Mouse (Mus musculus): Measurements from ENCODE around the gene Dusp9. TPM values are rescaled to one million over a fixed set of nuclear protein-coding genes. Genes with fewer than 3 reads are reported as not detected.

Gene Dusp9
- polyA plus RNA-seq, 1 experiment from 2014 or later: 1.1 TPM

DNA sequence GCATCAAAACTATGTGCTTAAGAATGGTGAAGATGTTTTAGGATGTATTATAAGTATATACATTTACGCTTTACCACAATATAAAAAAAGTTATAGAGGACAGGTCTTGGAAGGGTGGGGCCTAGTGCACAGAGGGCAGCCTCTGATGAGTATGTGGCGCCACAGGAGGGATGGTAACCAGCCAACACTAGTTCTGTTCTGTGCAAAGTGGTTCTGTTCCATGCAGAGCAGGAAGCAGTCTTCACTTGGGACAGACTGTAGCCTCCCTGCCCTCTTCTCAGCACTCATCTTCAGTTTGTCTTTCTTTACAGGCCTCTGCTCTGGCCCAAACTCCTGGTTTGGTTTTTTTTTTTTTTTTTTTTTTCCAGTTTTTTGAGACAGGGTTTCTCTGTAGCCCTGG lies 44.9 kb downstream of the Dusp9 start:
- 88% methylated on average over 2 of the region's 2 CpGs for WGBS (ENCODE audit: missing documents)
- Histone ChIP-seq H3K36me3 (ENCODE audit: inconsistent target) (no peaks in the 10 kb centered on the region; the same call in 1 of the 2 replicates), H3K79me2 (ENCODE audit: inconsistent target) (no peaks in the 10 kb centered on the region), H3K4me3 (ENCODE audit: inconsistent target) (no peak overlapping the region), H3K27ac (no peak overlapping the region)

DNA sequence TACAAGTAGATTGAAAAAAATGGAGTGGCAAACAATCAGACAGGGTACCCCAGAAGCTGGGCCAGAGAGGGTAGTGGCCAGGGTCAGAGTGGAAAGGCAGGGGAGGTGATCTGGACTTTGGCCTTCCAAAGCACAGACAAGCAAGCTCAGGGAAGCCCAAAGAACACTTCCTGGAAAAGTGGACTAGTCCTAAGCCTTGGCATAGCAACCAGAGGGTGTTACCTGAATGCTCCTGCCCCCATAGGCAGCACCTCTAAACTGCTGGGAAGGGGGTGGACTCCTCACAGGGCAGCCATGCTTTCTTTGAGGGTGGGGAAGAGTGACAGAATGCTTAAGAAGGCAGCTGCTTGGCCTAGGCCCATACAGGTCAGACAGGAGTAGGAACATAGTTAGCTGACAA lies 45.8 kb downstream of the Dusp9 start:
- H3K79me2 ChIP-seq (ENCODE audit: inconsistent target): no peaks in the 10 kb centered on the region
- no peak overlapping the region for H3K4me3 ChIP-seq (ENCODE audit: inconsistent target)
- H3K36me3 ChIP-seq (ENCODE audit: inconsistent target): no peaks in the 10 kb centered on the region; the same call in 1 of the 2 replicates
- H3K27ac ChIP-seq: no peak overlapping the region

DNA sequence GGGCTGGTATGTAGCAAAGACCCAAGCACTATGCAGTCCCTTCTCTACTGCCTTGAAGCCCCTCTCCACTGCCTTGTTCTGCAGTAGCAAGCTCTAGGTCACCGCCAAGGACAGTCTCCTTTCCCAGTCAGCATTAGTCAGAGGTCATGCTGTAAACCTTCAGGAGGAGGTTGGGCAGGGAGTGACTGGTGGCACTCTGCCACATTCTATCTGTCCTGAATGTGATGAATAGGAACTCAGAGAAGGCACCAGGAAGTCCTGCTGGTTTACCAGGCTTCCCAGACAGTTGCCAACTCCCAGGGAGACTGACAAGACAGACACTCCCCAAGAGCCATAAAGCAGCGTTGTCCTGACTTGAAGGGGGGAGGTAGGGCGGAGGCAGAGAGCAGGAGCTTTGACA lies 46.4 kb downstream of the Dusp9 start:
- WGBS (ENCODE audit: missing documents): 87% methylated on average over 3 of the region's 3 CpGs
- Histone ChIP-seq H3K79me2 (ENCODE audit: inconsistent target) (no peaks in the 10 kb centered on the region), H3K36me3 (ENCODE audit: inconsistent target) (no peaks in the 10 kb centered on the region; the same call in 1 of the 2 replicates), H3K27ac (no peak overlapping the region), H3K4me3 (ENCODE audit: inconsistent target) (no peak overlapping the region)

DNA sequence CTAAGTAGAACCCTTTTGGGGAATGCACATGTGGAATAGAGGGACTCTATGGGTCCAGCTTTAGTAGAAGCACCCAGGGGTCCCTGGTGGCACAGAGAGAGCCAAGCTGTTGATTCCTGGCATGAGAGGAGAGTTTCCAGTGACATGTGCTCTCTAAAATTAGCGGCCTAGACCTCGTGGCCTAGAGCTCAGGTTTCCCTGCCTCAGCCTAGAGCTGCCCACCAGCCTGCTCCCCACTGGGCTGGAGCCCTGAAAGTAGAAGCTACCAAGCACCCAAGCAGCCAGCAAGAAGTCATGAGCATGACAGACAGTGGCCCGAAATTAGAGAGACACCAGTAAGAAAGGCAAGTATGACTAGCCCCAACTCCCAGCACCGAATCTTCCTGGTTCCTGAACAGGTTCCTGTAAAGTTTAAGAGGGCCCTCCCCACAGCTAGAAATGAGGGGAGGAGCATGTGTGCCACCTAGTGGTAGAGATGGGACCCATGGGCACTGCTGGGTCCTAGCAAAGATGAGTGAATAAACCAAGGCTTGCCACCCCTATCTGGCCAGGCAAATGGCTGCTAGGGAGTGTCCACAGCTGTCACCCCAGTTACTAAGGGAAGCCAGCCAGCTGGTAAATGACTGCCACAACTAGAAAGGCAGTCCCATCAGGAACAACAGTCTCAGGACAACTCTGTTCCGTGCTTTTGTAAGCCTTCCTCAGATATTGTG lies 51.9 kb downstream of the Dusp9 start:
- Histone ChIP-seq H3K79me2 (ENCODE audit: inconsistent target) (no peaks in the 10 kb centered on the region), H3K36me3 (ENCODE audit: inconsistent target) (no peaks in the 10 kb centered on the region; the same call in 1 of the 2 replicates), H3K27ac (no peak overlapping the region), H3K4me3 (ENCODE audit: inconsistent target) (no peak overlapping the region)
- WGBS (ENCODE audit: missing documents): 60% methylated on average over 5 of the region's 5 CpGs

Other genes starting within 250 kb of the Dusp9 start
- not detected in 3 replicates for gene Gm18336, start 240.7 kb upstream of the Dusp9 start, polyA plus RNA-seq (2018)
- not detected in 3 replicates for gene Zfp92, start 228.3 kb upstream of the Dusp9 start, polyA plus RNA-seq (2018)
- gene Trex2, start 204.1 kb upstream of the Dusp9 start, polyA plus RNA-seq (2018): not detected in 3 replicates
- 7.9 to 15.4 TPM (median 9.0 TPM) in 3 replicates for gene Haus7, start 180.4 kb upstream of the Dusp9 start, polyA plus RNA-seq (2018)
- gene Bgn, start 155.8 kb upstream of the Dusp9 start, polyA plus RNA-seq (2018): 0.19 to 1.3 TPM (median 0.98 TPM) in 3 replicates
- gene Atp2b3, start 136.3 kb upstream of the Dusp9 start, polyA plus RNA-seq (2018): 0.04 TPM in 1 of 3 replicates, not detected in the others
- gene Pnck, start 20.7 kb downstream of the Dusp9 start, polyA plus RNA-seq (2018): 0.13 TPM in 1 of 3 replicates, not detected in the others
- gene Slc6a8, start 33.7 kb downstream of the Dusp9 start, polyA plus RNA-seq (2018): 66.4 to 157 TPM (median 124 TPM) in 3 replicates
- 211 to 247 TPM (median 232 TPM) in 3 replicates for gene Bcap31, start 76.8 kb downstream of the Dusp9 start, polyA plus RNA-seq (2018)
- 42.0 to 64.5 TPM (median 61.4 TPM) in 3 replicates for gene Abcd1, start 77.2 kb downstream of the Dusp9 start, polyA plus RNA-seq (2018)
- gene Plxnb3, start 117.7 kb downstream of the Dusp9 start, polyA plus RNA-seq (2018): 0.69 to 2.3 TPM (median 1.4 TPM) in 3 replicates
- 0.25 to 0.87 TPM (median 0.77 TPM) in 3 replicates for gene Srpk3, start 135.0 kb downstream of the Dusp9 start, polyA plus RNA-seq (2018)
- 74.1 to 137 TPM (median 85.2 TPM) in 3 replicates for gene Idh3g, start 147.5 kb downstream of the Dusp9 start, polyA plus RNA-seq (2018)
- 92.9 to 202 TPM (median 173 TPM) in 3 replicates for gene Ssr4, start 147.6 kb downstream of the Dusp9 start, polyA plus RNA-seq (2018)
- 0.07 to 0.10 TPM (median 0.09 TPM) in 3 replicates for gene Pdzd4, start 185.6 kb downstream of the Dusp9 start, polyA plus RNA-seq (2018)